Mouse (Mus musculus): ENCODE measurements around the gene Setd1b. TPM values are rescaled to one million over a fixed set of nuclear protein-coding genes. Genes with fewer than 3 reads are reported as not detected.

Gene Setd1b
- total RNA-seq, 2 experiments from 2014 or later, result 3.9 to 43.9 TPM

DNA sequence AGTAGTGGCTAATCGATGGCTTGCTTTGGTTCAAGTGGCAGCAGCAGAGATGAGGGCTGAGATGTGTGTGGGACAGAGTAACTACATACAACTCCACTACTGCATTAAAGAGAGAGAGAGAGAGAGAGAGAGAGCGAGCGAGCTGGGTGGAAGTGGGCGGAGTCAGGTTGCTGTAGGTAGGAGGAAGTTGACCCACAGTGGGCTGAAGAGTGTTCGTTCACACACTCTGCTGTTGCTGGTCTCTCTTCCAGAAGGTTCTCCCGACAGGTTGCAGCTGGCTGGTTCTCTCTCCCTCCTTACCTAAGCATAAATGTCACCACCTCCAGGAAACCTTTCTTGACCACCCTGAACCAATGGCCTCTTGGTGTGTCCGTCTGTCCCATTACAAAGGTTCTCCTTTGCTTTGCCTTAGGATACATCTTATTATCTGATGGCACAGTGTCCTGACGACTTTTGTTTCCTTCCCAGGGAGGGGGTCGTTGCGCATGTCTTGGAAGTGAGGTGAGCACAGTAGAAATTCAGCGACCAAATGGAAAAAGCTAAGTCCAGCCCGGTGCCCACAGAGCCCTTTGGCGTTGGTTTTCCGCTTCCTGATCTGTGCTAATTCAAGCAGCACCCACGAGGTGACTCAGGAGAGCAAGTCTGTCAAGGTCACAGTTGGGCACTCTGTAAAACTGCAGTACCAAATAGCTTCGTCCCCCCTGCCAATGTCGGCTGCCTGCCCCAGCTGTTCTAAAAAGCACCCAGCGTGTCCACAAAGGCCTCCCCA lies 16.2 kb upstream of the Setd1b start:
- ATAC-seq (replicated peaks; ENCODE audit: low FRiP score, low TSS enrichment, poor library complexity, severe bottlenecking), result no peak

DNA sequence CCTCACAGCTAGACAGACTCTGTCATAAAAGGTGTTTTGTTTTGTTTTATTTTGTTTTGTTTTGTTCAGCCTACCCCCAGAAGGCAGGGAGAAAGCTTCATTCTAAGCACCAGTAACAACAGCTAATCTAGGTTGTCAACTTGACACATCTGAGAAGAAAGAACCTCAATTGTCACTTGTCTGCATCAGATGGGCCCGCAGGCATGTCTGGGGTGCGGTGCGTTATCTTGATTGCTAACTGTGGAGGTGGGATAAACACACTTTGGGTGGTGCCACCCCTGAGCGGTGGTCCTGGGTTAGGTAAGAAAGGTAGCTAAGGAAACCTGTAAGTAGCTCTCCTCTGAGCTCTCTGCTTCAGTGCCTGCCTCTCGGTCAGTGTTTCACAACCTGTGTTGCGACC lies 15.0 kb upstream of the Setd1b start:
- ATAC-seq (replicated peaks; ENCODE audit: low FRiP score, low TSS enrichment, poor library complexity, severe bottlenecking), result no peak

DNA sequence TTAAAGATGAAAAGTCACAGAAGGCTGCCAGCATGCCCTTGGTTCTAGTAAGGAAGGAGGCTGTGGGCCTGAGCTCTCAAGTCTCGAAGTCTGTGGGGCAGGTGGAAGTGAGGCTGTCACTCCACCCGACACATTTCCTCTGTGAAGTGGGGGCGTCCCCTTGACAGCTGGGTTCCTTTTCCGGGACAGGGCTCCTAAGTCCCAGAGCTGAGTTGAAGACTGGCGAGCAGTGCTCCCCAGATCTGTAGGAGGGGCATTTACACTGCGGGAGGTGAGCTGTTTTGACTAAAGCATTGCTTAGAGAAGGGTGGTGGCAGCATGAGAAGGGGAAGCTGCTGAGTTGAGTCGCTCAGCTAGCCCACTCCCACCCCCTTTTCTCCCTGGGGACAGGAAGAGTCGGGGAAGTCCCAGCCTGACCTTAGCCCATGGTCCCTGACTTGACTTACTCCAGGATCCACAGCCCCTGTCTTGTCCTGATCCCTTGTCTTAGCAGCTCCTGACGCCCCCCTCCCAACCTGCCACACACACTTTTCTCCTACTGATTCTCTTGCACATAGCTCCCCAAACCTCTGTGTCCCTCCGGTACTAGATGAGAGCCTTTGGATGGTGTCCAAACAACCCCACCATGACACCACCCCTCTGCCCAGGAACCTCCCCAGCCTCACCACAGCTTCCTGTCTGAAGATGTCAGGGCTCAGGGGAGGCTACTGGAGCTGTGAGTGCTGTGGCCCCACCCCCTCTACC lies 13.4 kb upstream of the Setd1b start:
- ATAC-seq (replicated peaks; ENCODE audit: low FRiP score, low TSS enrichment, poor library complexity, severe bottlenecking), result peak; percentile 24; the same call in 1 of the 2 replicates

DNA sequence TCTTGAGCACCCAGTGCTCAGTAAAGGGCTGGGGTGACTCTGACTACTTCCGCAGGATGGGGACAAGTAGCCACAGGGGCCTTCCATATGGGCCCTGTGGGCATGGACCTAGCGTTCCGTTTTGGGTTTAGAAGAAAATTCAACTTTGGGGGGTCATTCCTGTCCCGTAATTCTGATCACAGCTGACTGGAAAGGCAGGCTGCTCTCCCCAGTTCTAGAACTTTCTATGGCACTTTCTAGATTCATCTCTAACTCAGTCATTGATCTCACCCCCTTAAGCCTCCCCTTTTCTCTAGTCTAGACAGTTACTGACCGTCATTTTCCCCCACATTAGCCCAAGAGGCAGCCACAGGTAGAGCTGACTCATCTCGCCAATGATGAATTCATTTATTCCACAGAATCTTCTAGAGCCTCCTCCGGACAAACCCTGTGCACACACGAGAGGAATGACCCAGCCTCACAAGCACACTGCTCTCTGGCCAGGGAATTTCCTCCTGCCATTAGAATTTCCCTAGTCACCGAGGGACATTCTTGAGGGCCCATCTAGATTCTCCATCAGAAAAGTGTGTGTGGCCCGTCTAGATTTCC lies 12.7 kb upstream of the Setd1b start:
- no peak for ATAC-seq (replicated peaks; ENCODE audit: low FRiP score, low TSS enrichment, poor library complexity, severe bottlenecking)

DNA sequence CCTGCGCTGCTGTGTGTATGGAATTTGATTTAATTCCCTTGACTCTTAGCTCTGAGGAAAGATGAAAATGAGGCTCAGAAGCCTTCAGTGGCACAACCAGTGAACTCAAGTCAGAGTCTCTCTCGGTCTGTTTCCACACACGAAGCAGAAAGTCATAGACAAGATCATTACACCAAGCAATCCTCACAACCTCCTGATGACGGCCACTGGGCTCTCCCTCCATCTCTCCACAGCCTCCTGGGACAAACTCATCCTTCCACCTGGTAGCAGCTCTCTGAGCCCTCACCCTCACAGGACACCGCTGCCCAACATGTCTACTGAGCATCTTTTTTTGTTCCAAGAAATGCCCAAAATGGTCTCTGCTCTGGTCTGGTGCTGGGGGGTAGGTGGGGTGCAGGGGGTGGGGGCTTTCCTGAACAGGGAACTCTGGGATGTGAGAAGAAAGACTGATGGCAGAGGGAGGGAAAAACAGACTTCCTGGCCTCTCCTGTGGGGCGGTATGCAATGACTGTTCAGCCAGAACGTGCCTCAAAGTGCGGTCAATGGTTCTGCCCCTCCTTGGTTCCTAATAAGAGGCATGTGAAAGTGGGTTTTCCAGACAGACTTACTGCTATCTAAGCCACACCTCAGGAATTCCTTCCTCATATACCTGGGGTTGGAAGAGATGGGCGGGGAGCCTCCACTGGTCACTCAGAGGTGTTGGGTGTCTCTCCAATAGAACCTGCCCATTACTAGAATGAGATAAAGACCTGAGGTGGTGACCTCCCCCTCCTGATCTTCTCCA lies 11.8 kb upstream of the Setd1b start:
- ATAC-seq (replicated peaks; ENCODE audit: low FRiP score, low TSS enrichment, poor library complexity, severe bottlenecking), result no peak

DNA sequence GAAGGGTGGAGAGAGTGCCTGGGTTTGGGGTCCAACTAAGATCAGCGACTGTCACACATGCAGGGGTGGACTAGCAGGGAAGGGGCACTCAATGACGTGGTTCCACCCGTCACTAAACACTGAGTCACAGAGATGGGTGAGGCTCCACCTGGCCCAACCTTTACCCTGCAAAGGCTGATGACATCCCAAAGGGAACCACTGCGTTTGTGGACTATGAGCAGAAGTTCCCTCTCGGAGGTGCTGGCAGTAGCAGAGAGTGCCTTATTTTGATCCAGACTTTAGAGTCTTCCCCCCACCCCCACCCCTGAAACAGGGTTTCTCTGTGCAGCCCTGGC lies 11.2 kb upstream of the Setd1b start:
- ATAC-seq (replicated peaks; ENCODE audit: low FRiP score, low TSS enrichment, poor library complexity, severe bottlenecking), result no peak

DNA sequence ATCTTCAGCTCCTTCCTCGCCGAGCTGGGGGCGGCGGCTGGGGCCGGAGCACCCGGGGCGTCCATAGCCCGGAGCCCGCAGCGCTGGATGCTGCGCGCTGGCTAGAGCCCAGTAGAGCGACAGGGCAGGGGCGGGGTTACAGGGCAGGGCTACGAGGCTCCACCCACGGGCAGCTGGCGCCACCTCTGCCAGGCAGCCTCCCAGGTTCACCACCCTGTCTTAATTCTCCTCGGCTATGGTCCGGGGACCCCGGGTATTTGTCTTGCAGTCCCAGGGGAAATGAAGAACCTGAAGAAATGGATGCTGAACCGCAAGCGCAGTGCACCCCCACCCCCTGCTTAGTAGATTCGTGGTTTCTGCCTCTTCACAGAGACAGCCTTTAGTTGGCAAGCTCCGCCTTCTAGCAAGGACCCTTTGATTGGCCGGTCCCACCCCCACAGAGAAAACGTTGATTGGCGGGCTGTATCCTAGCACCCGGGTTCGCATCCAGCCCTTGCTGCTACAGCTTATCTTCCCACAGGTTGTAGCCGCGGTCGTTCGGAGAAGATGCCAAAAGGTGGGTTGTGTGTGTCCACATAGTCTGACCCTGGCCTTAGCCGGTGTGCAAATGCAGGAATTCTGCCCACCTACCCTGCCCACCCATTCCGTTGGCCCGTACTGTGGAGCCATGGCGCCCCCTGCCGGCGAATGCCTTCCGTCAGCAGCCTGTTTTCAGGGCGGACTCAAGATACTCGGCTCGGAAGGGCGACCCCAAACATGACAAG lies 9.5 kb upstream of the Setd1b start, which contains the start of gene Rhof:
TSS of gene Rhof (minus strand) at position 385 of the 764 bp plus-strand sequence.
- ATAC-seq (replicated peaks; ENCODE audit: low FRiP score, low TSS enrichment, poor library complexity, severe bottlenecking), result peak; percentile 58

DNA sequence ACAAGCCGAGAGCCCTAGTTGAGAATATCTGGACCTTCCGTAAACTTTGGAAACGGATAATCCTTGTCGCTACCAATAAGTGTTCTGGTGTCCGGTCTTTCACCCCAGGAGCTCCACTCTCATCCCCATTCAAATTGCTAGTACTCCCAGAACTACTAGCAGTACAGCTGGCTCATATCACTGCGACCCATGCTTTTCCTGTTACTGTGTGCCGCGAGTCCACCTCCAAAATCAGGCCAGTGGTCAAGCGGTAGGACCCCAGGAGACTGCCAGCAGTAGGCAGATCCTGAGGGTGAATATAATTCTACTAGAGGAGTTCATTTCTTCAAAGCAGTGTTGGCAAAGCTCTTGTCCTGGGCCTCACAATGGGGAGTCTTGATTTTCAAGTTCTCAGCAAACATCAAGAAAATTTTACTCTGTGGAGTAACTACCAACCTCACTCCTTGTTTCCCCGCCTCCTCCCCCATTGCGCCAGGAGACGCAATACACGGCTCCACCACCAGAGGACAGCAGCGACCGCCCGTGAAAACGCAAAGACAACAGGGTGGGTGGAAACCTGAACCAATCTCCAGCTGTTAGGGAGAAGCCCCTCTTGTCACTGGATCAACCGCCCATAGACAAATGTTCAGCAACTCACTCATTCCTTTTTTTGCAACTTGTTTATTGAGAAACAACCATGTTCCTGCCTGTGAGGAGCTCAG lies 8.8 kb upstream of the Setd1b start:
- no peak for ATAC-seq (replicated peaks; ENCODE audit: low FRiP score, low TSS enrichment, poor library complexity, severe bottlenecking)

DNA sequence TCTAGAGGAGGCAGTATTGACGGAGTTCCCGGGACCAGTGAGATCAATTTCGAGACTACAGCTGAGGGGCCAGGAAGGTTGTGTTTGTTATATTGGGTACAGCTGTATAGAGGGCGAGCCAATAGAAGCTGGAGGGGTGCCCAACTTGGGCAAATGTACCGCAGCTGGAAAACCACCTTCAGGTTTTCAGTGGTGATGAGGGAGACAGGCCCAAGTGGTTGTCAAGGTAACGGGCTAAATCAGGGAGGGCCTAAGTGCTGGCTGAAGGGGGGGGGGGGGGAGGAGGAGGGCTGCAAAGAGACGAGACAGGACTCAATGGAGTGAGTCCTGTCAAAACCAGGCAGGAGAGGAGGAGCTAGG lies 8.2 kb upstream of the Setd1b start:
- ATAC-seq (replicated peaks; ENCODE audit: low FRiP score, low TSS enrichment, poor library complexity, severe bottlenecking), result no peak

DNA sequence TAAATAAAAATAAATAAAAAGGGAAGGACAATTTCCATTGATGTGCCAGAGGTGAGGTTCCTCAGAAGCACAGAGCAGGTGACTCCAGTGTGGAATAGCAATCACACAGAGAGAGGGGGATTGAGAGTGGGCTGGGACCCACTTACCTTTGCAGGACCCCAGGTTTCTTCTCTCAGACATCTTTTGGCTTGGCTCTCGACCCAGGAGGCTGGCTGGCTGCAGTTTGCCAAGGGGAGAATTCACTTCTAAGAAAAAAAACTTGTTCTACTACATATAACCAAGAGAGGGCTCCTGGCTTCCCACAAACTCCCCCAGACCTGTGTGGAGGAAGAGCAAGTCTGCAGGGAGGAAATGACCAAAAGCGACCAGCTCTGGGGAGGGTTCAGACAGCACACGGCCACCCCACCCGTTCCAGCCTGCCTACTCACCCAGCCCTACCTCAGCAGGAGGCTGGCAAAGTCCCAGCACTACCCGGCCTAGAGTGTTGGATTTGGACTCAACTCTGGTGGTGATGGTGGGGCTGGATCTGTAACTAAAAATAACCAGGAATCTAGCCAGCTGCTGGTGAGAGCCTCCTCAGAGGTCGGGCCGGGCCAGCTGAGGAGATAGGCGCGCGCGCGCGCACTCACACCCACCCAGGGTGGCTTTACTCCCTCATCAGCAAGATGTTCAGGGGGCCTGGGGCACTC lies 7.7 kb upstream of the Setd1b start:
- no peak for ATAC-seq (replicated peaks; ENCODE audit: low FRiP score, low TSS enrichment, poor library complexity, severe bottlenecking)

DNA sequence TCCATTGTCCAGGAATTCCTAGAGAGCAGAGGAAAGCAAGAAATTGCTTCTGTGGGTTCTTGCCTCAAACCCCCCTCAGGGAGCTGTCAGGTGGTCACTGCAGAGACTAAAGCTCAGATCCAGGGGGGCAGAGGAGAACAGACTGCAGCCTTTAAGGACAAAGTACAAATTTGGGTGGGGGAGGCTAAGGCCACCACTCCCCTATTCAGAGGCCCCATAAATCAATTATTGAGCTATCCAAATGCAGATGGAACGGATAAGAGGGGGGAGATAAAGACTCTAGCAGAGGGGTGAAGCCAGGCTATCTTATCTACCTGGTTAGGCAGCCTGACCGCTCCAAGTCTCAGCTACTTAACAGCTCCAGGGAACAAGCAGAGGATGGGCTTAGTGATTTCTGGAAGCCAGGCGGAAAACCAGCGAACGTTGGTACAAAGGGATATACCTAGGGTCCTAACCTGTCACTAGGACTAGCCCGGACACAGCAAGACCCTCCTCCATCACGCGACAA lies 7.1 kb upstream of the Setd1b start:
- ATAC-seq (replicated peaks; ENCODE audit: low FRiP score, low TSS enrichment, poor library complexity, severe bottlenecking), result no peak

DNA sequence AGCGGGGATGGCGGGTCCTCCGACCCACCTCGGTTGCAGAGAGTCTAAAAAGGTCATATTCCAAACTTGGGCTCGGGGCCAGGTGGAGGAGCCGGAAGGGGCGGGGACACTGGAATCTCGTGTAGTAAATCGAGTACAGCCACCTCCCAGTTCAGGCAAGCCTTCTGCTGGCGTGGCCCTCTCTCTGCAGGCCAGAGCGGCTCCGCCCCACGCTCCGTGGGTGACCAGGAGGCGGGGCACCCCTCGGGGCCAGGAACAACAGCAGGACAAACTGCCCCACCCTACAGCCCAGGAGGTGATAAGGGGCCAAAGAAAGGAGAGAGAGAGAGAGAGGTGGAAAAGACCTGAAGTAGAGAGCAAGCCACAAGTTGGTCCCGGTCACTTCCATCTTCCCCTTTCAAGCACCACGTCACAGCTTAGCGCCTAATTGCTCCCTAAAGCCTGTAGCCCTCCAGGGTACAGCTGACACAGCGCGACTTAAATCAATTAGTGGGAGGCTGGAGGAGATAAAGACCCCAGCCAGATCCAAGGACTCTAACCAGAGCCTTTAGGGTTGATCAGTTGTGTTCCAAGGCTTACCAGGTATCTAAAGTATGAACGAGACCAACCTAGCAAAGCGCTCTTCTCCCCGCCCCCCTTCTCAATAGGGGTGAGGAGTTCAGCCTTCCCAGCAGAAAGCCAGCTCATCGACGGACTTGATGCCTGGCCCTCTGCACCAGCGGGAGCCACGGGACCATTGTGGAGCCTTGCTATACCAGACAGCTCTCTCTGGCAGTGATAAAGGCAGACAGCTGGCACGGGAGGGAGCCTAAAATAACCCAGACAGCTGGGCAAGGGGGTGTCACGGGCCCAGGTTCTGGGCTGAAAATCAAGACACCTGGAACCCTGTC lies 6.3 kb upstream of the Setd1b start:
- 0 out of 2 replicates have a peak, but pooled peaks have one; percentile 9 for ATAC-seq (replicated peaks; ENCODE audit: low FRiP score, low TSS enrichment, poor library complexity, severe bottlenecking)

DNA sequence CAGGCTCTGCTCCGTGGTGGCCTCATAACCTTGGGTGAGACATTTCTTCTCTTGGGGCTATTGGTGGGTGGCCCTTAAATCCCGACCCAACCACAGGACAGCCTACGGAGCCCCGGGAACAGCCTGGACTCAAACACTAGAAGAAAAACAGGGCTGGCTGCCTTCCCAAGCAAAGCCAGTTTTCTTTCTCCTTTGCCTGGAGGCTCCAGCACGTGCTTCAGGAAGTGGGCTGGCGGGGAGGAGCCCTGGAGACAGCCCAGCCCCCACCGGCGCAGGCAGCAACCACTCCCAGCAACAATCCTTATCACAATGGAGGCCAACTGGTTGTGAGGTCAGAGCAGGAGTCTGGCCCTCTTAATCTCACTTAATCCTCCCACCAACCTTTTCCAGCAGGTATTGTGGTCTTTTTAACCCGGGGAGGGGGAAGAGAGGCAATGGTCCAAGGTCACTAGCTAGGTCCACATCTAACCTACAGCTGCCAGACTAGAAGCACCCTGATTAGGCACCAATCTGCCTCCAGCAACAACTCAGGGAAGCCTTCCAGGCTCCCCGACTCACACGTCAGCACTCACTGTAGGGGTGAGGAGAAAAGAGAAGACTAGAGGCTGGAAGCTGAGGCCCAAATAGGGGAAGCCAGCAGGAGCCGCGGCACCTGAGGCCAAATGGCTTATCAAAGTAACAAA lies 5.5 kb upstream of the Setd1b start:
- ATAC-seq (replicated peaks; ENCODE audit: low FRiP score, low TSS enrichment, poor library complexity, severe bottlenecking), result peak; percentile 36

DNA sequence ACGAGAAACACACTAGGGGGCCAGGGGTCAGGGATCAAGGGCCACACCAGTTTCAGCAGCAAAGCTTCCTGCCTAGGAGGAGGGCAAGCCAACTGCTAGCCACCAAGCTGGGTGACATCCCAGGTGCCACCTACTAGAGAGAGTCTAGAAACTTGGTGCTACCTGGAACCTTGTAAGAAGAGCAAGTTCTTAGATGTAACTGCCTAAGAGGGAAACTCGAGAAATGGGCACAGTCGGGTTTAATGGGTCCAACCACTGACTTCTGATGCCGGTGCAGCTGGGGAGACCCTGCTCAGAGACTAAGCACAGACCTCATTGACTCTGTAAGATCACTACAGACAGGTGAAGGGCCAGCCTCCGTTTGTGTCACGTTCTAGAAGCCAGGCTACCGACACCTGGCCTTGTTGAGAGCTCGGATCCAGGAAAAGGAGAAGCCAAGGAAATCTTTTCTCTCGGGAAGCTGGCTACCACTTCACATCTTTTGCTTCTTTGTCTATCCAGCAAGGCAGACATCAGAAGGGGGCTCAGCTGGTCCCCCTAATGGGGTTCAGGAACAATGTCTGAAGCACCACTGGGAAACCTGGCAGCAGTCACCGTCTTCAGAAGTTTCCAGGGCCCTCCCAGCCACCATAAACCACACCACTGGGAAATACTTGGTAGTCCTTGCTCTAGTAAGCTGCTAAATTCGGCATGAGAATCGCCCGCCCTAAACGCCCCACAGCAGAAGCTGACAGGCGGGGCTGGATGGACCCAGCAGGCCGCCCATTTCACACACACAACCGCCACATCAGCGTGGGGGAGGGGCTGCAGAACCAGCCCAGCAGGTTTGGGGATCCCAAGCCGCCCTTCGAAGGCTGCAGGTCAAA lies 4.7 kb upstream of the Setd1b start:
- ATAC-seq (replicated peaks; ENCODE audit: low FRiP score, low TSS enrichment, poor library complexity, severe bottlenecking), result no peak

DNA sequence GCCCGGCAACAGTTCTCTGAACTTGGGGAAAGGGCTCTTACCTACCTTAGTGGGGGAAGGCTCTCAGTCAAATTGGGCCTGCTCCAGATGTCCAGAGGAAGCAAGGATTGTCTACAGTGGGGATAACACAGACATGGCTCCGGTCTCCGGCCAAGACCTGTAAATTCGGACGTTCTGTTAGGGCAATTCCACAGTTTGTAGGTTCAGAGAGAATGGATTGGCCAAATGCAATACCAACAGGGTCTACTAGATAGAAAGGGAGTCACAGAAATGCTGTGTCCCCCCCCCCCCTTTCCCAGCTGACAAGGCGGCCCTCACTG lies 4.1 kb upstream of the Setd1b start:
- ATAC-seq (replicated peaks; ENCODE audit: low FRiP score, low TSS enrichment, poor library complexity, severe bottlenecking), result no peak

Measured in megakaryocyte-erythroid progenitor cell, adult 5-6 weeks (primary cell).